Mouse (Mus musculus): Measurements from ENCODE around the gene Ncoa1.

Ncoa1 gene

DNA sequence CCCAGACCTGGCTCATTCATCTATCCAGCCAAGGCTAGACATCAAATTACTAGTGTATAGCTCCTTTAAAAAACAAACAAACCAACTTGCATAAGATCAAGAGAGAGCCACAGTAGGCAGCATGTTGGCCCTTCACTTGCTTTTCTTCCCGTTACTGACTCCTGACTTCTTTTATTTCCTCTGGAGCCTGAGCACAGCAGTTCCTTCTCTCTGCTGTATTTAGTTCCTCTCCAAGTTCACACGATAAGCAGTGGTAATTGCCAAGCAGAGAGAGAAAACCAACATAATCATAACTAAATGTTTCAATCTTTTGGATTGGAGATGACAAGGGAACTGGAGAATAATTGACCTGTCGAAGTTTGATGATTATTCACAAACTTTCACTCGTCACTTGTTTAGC is 244.2 kb downstream of the Ncoa1 start:
- CTCF ChIA-PET: no interaction called here

DNA sequence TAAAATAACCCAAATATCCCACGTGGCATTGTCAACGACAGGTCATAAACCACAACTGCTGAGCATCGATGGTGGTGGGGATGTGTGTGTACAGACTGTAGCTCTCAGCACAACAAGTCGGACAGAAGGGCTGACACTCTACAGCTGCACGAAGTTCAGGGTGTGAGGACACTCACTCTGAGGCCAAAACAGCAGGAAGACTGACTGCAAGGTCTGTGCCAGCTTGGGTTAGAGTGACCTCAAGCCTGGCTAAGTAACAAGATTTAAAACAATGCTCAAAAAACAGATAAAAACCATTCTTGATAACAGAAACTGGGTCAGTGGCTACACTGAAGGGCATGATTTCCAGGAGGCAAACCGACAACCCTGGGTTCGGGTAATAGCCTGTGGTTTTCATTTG is 246.8 kb downstream of the Ncoa1 start:
- CTCF ChIA-PET: interaction anchor here in 1 of 4 experiments (0.6 kb wide), 1 partner anchor 449 kb away, joined by 5 read pairs; no protein-coding TSS in a partner anchor
- POLR2A ChIA-PET: interaction anchor here in 1 of 4 experiments (0.9 to 1.2 kb wide), 3 partner anchors 26 to 129 kb away, joined by 3 read pairs; no protein-coding TSS in a partner anchor

More for the DNA sequence above, 244.2 kb downstream of the Ncoa1 start:
- POLR2A ChIA-PET: interaction anchor here in 1 of 4 experiments (0.6 kb wide), 1 partner anchor 15 kb away, joined by 3 read pairs; no protein-coding TSS in a partner anchor

DNA sequence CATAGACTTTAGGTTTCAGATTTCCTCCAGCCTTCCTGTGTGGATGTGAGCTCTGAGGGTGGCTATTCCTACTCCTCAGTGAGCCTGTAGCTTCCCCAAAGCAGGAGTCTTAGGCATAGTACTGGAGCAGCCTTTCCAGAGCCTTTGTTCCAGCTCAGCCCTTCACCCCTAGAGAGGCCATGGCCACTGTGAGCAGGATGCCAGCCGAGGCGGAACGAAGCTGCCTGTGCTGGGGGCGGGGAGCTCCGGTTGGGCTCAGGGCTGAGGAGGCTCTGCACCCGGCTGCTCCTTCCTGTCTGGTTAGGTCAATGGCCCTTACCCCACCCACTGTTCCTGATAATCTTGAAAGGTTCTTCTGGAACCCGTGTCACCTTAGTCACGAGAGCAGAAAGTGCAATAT is 264.1 kb downstream of the Ncoa1 start:
- POLR2A ChIA-PET: interaction anchor here in 3 of 4 experiments (0.6 to 8.7 kb wide), 14 partner anchors 12 to 187 kb away, joined by 3 to 59 read pairs (median 3); partner anchors contain the start of genes Cenpo (in 2 of the 3) and Ptrhd1 (in 2 of the 3)
- CTCF ChIA-PET: interaction anchor here in 3 of 4 experiments (1.1 to 2.3 kb wide), 4 partner anchors 24 to 105 kb away, joined by 3 to 10 read pairs (median 4); no protein-coding TSS in a partner anchor

DNA sequence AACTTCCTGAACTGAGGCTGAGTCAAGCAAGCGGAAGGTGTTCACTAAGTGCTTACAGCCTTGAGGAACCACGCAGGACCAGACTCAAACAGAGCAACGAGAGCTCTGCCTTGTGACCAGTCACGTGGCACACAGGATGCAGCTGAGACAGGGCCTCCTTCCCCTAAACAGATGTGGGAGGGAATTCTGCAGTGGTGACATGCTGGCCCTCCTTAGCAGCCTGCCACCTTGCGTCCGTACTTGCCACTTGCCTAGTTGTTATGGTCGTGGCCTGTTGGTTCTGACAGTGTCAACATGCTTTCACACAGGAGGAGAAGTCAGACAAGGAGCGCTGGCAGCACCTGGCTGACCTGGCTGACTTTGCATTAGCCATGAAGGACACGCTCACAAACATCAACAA is 265.8 kb downstream of the Ncoa1 start:
- ChIA-PET POLR2A (interaction anchor here in 3 of 4 experiments (0.5 to 8.7 kb wide), 11 partner anchors 10 to 288 kb away, joined by 3 to 59 read pairs (median 4); partner anchors contain the start of genes Cenpo (in 3 of the 3) and Ptrhd1 (in 3 of the 3)), CTCF (interaction anchor here in 3 of 4 experiments (0.8 to 1.3 kb wide), 4 partner anchors 22 to 104 kb away, joined by 3 to 7 read pairs (median 3); no protein-coding TSS in a partner anchor)

DNA sequence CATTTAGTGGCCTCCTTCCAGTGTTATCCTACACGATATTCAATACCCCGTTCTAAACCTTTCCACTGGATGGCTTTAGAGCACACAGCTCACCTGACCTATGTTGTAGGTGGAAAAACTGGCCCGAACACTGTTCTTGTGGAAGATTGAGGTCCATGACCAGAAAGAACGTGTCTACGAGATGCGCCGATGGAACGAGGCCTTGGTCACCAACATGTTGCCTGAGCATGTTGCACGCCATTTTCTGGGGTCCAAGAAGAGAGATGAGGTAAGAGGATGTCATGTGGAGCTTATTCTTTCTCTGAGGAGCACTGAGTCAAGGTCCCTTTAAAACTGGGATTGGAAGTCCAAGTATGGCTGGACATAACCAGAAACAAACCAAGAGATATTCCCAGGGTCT is 267.8 kb downstream of the Ncoa1 start:
- POLR2A ChIA-PET: interaction anchor here (0.6 to 8.7 kb wide), 21 partner anchors 8 to 662 kb away, joined by 3 to 59 read pairs (median 6); partner anchors contain the start of genes Cenpo (in 3 of the 4), Ptrhd1 (in 3 of the 4) and Adcy3 (in 1 of the 4)

DNA sequence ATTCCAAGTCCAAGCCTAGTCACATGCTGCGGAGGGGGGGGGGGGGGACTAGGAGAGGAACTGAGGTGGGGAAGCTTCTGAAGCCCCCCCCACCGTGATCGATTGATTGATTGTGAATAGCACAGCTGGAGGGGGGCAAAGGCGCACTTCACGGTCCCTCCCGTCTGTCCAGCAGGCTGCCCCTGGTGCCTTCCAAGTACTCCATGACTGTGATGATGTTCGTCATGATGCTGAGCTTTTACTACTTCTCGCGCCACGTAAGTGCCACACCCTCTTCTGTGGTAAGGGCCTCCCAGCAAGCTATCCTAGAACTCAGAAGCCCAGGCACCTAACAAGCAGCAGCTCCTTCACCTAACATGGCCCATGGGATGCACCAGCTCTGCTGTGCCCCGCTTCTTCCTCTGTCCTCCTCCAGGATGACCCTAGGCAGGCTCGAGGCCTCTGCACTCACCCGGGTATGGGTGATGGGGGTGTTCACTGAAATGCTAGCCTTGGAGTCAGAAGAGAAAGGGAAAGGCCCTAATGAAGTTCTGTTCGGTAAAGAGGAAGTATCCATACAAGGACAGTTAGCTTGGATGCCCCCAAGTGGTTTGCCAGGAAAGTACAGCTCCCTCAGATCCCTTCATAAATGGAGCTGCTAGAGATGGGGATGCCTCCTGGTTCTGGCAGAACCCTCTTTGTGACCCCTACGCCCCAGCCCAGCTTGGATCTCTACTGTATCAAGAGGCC is 268.4 kb downstream of the Ncoa1 start:
- ChIA-PET POLR2A (interaction anchor here (0.6 to 8.7 kb wide), 29 partner anchors 9 to 662 kb away, joined by 3 to 59 read pairs (median 4); partner anchors contain the start of genes Cenpo (in 3 of the 4), Ptrhd1 (in 3 of the 4) and Adcy3 (in 1 of the 4)), CTCF (interaction anchor here (0.5 to 3.9 kb wide), 35 partner anchors 8 to 1179 kb away, joined by 3 to 37 read pairs (median 4); partner anchors contain the start of genes Adcy3 (in 2 of the 4), Cenpo (in 1 of the 4) and Ptrhd1 (in 1 of the 4))

More for the DNA sequence above, 267.8 kb downstream of the Ncoa1 start:
- CTCF ChIA-PET: interaction anchor here (0.6 to 3.9 kb wide), 29 partner anchors 9 to 1178 kb away, joined by 3 to 37 read pairs (median 4); partner anchors contain the start of genes Adcy3 (in 2 of the 4), Cenpo (in 1 of the 4) and Ptrhd1 (in 1 of the 4)

DNA sequence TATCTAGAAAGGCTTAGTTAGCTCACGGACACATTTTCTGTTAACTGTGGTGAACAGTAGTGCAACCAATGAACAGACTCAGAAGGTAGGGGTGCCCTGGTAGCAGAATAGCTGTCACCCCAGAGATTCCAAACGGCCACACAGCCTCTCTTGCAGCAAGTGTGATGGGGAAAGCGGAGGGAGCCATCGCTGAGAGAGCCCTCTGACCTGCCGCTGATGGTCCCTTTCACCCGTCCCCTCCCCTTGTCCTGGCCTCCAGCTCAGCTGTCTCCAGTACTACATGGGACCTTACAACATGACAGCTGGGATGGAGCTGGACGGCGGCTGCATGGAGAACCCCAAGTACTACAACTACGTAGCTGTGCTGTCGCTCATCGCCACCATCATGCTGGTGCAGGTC is 270.9 kb downstream of the Ncoa1 start:
- ChIA-PET POLR2A (interaction anchor here in 3 of 4 experiments (0.8 to 8.7 kb wide), 11 partner anchors 9 to 31 kb away, joined by 3 to 59 read pairs (median 4); partner anchors contain the start of genes Cenpo (in 3 of the 3) and Ptrhd1 (in 3 of the 3)), CTCF (interaction anchor here in 3 of 4 experiments (0.5 to 3.9 kb wide), 6 partner anchors 13 to 232 kb away, joined by 3 to 37 read pairs (median 5); no protein-coding TSS in a partner anchor)

DNA sequence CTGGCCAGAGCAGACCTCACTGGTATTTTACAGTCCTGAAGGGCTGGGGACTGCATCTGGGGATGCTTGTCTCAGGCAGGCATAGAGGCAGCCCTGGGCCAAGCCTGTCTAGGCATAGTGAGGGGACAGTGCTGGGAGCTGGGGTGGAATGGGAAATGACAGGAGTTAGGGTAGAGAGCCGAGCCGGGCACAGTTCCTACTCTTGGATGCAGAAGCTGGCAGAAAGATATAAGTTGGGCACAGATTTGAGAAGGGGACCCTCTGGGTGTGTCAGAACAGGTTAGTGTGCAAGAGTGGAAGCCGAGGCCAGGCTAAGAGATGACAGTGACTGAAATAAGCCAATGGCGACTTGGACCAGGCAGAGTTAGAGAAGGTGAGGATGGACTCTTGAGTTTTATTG is 274.8 kb downstream of the Ncoa1 start:
- ChIA-PET POLR2A (interaction anchor here in 2 of 4 experiments (0.7 to 1.8 kb wide), 2 partner anchors 24 to 29 kb away, joined by 3 to 4 read pairs; no protein-coding TSS in a partner anchor), CTCF (interaction anchor here in 1 of 4 experiments (0.6 to 0.8 kb wide), 2 partner anchors 13 to 14 kb away, joined by 3 to 4 read pairs; no protein-coding TSS in a partner anchor)

DNA sequence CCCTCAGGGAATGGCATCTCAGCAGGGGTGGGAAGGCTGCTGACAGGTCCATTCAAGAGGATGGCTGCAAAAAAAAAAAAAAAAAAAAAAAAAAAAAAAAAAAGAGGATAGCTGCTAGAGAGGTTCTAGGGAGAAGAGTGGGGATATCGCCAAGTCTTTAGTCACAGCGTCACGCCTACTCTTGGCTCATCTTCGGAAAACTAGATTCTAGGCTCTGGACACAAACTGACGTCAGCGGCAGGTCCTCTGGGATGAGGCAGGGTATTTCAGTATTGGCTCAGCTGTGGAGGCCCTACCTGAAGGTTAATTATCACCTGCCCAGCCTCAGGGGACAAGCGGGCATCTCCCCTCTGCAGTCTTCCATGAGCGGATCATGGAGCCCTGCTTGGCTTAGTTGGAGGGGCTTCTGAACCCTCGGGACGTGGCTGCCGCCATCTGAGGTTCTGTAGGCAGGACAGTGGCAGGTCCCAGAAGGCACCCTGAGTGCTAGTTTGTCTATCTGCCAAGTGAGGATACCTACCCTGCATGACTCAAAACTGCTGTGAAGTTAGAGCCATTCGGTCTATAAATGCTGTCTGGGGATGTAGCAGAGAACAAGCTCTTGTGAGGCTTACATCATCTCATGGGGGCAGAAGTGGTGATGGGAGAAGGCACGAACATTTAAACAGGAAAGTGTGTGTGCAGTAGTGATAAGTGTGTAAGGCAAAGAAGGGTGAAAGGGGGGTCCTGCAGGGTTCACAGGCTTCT is 275.4 kb downstream of the Ncoa1 start:
- POLR2A ChIA-PET: interaction anchor here in 3 of 4 experiments (0.6 to 1.8 kb wide), 7 partner anchors 9 to 323 kb away, joined by 3 to 6 read pairs (median 4); no protein-coding TSS in a partner anchor
- CTCF ChIA-PET: interaction anchor here in 2 of 4 experiments (0.7 to 0.8 kb wide), 2 partner anchors 13 to 722 kb away, joined by 4 read pairs; no protein-coding TSS in a partner anchor

DNA sequence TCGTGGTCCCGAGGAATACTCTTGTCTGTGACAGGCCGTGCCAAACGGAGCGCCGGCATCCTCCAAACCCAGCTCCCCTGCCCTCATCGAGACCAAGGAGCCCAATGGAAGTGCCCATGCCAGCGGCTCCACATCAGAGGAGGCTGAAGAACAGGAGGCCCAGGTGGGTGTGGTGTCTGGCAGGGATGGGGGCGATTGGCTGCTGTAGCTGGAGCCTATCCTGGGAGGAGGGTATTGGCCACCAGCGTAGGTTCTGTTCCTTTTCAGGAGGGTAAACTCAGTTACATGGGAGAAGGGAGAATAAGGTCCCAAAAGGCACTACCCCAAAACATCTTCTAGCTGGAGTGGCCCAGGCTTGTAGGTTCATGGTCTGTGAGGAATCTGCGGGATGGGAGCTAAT is 277.7 kb downstream of the Ncoa1 start:
- POLR2A ChIA-PET: interaction anchor here in 2 of 4 experiments (0.7 to 1.7 kb wide), 6 partner anchors 10 to 157 kb away, joined by 3 to 7 read pairs (median 3); no protein-coding TSS in a partner anchor
- CTCF ChIA-PET: interaction anchor here in 2 of 4 experiments (1.3 to 1.8 kb wide), 3 partner anchors 10 kb away, joined by 3 to 7 read pairs (median 4); no protein-coding TSS in a partner anchor

DNA sequence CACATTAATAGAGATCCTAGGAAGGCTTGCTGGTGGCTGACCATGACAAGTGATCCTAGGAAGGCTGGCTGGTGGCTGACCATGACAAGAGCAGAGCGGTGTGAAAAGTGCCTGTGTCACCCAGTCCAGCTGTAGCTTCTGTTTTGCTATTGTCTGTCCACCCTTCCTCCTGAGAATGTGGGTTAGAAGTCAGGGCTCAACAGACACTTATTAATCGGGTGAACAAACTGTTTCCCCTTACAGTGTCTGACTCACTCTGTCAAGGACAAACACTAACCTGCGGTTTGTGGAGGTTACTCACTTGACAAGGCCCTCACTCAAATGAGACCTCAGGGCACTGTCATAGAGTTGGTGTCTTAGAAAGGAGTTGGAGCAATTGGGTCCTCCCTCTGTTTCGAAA is 278.3 kb downstream of the Ncoa1 start:
- ChIA-PET CTCF (interaction anchor here in 1 of 4 experiments (1.8 kb wide), 1 partner anchor 10 kb away, joined by 7 read pairs; no protein-coding TSS in a partner anchor), POLR2A (no interaction called here)
